Mouse (Mus musculus) spleen, adult 2 months (tissue): ENCODE results near the gene Rbm48. TPM values are rescaled to one million over a fixed set of nuclear protein-coding genes. Genes with fewer than 3 reads are reported as not detected.
"Not testable (repeated sequence)": the region's sequence is repeated elsewhere in the genome, so short reads cannot be mapped to it uniquely, and the experiment has no call there.

Experiments used
- DNase-seq, 2 experiments: peaks; one replicate each; pipeline versions ENCODE4 v3.0.0 to v3.0.0-alpha.2; 2012 to 2021; ENCODE audit warnings: low spot score in 2 of 2, low read depth in 1 of 2
- H3K27ac ChIP-seq: fragments of 200-500 bp; 2 replicates; pipeline ENCODE4 v1.5.1; 2012; ENCODE audit warnings: low read length, inconsistent platforms; ENCODE audit not compliant: insufficient read depth
- H3K27me3 ChIP-seq: fragments of 200-500 bp; 2 replicates; pipeline ENCODE4 v1.6.1; 2012; ENCODE audit warnings: mild to moderate bottlenecking, moderate library complexity, low read length, inconsistent platforms; ENCODE audit not compliant: control insufficient read depth, insufficient read depth
- H3K36me3 ChIP-seq: fragments of 200-500 bp; 2 replicates; pipeline ENCODE4 v1.6.1; 2012; ENCODE audit warnings: mild to moderate bottlenecking, low read length, inconsistent platforms; ENCODE audit not compliant: control insufficient read depth, insufficient read depth
- H3K4me1 ChIP-seq: fragments of 200-500 bp; 2 replicates; pipeline ENCODE4 v1.6.1; 2011; ENCODE audit warnings: inconsistent platforms; ENCODE audit not compliant: control insufficient read depth, insufficient read depth, insufficient read length
- H3K4me3 ChIP-seq: fragments of 200-500 bp; 2 replicates; pipeline ENCODE4 v1.5.1; 2011; ENCODE audit warnings: mild to moderate bottlenecking, inconsistent platforms; ENCODE audit not compliant: insufficient read depth, insufficient read length; ENCODE audit errors: extremely low read depth
- CTCF ChIP-seq: fragments of 200-500 bp; IDR thresholded peaks from 2 replicates; pipeline ENCODE4 v1.5.1; 2011; ENCODE audit warnings: mild to moderate bottlenecking, inconsistent platforms; ENCODE audit not compliant: insufficient read depth, insufficient read length, insufficient replicate concordance; ENCODE audit errors: extremely low read depth
- POLR2A ChIP-seq: fragments of 200-500 bp; IDR thresholded peaks from 2 replicates; pipeline ENCODE4 v1.6.1; 2011; ENCODE audit warnings: low read depth, low read length, inconsistent platforms
- WGBS: fragments of 180-500 bp; shearing (Covaris S2); methylation state at CpG from one replicate; pipeline ENCODE4 v1.1.7; 2018; 5-methylcytosine and 5-hydroxymethylcytosine counted together
- polyA plus RNA-seq: library from polyadenylated mRNA; depleted of rRNA; stranded (reverse); fragments of >200 nt; gene quantifications from 2 replicates; pipeline ENCODE4 v1.2.3, GENCODE M21; 2012

Rbm48 gene
- polyA plus RNA-seq, 1 experiment = 3.3 TPM

GRCm38 (mm10) chr5:3631512-3632271 is 35.3 kb upstream of the Rbm48 start:
- 89% methylated on average over 16 of the region's 16 CpGs for WGBS
- Histone ChIP-seq H3K27me3 (no peaks in the 10 kb centered on the region), H3K4me1 (no peaks in the 10 kb centered on the region), H3K4me3 (no peak overlapping the region), H3K27ac (no peak overlapping the region), H3K36me3 (peaks cover 3% of the 10 kb centered on the region)
- DNase-seq = no peak
- TF ChIP-seq POLR2A (no peak), CTCF (no peak)

- Histone ChIP-seq H3K4me3 (no peak overlapping the region), H3K36me3 (peaks cover 1% of the 10 kb centered on the region), H3K4me1 (no peaks in the 10 kb centered on the region), H3K27me3 (no peaks in the 10 kb centered on the region), H3K27ac (no peak overlapping the region)
- no peak for DNase-seq
- WGBS = 94% methylated on average over 5 of the region's 5 CpGs
- TF ChIP-seq POLR2A (no peak), CTCF (no peak)
Observed at GRCm38 (mm10) chr5:3630055-3630454, 33.7 kb upstream of the Rbm48 start.

DNA sequence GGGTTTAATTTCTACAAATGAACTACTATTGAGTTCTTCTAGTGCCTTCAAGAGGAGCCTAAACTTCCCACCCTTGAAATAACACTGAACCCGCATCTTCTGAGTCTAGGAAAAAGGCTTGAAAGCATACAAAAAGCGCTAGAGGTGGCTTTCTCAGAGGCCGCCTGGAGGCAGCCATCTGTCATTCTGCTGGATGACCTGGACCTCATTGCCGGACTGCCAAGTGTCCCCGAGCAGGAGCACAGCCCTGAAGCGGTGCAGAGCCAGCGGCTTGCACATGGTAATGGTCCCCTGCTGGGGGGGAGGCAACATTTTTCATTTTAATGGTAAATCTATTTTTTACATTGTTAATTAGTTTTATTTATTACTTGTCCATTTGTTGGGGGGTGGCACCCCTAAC is 24.1 kb upstream of the Rbm48 start:
- Histone ChIP-seq H3K4me1 (no peaks in the 10 kb centered on the region), H3K27ac (no peak overlapping the region), H3K4me3 (no peak overlapping the region), H3K36me3 (peaks cover 17% of the 10 kb centered on the region), H3K27me3 (no peaks in the 10 kb centered on the region)
- no peak for TF ChIP-seq CTCF
- TF ChIP-seq POLR2A = no peak
- WGBS = 94% methylated on average over 7 of the region's 7 CpGs
- DNase-seq = no peak

GRCm38 (mm10) chr5:3611835-3612234 is 15.4 kb upstream of the Rbm48 start:
- H3K4me1 ChIP-seq, H3K36me3 ChIP-seq, H3K27ac ChIP-seq, DNase-seq, H3K27me3 ChIP-seq, H3K4me3 ChIP-seq: not testable (repeated sequence)
- WGBS = 96% methylated on average over 2 of the region's 2 CpGs

- DNase-seq = no peak
- peaks cover 17% of the 10 kb centered on the region for H3K36me3 ChIP-seq
- H3K4me3 ChIP-seq = no peak overlapping the region
- H3K27ac ChIP-seq = no peak overlapping the region
- H3K4me1 ChIP-seq = no peaks in the 10 kb centered on the region
- TF ChIP-seq POLR2A = no peak
- TF ChIP-seq CTCF = no peak
- 94% methylated on average over 7 of the region's 7 CpGs for WGBS
- no peaks in the 10 kb centered on the region for H3K27me3 ChIP-seq
Observed at GRCm38 (mm10) chr5:3609241-3609640, 12.9 kb upstream of the Rbm48 start.

DNA sequence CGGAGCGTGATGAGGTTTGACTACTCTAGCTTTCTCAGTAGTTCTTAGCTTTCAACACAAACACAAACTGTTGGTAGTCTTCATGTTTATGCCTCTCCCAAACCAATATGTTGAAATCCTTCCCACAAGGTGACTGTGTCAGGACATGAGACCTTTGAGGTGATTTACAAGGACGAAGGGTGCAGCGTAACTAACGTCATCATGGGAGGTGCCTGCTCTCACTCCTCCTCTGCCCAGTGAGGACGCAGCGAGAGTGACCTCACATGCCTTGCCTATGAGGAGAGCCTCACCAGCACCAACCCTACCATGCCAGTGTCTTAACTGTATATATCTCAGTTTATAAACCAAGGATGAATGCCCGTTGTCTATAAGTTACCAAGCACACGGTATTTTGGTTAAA is 10.7 kb upstream of the Rbm48 start:
- no peak for DNase-seq
- H3K27me3 ChIP-seq = no peaks in the 10 kb centered on the region
- WGBS = 95% methylated on average over 9 of the region's 9 CpGs
- no peaks in the 10 kb centered on the region for H3K4me1 ChIP-seq
- TF ChIP-seq POLR2A = no peak
- no peak overlapping the region for H3K4me3 ChIP-seq
- H3K27ac ChIP-seq = no peak overlapping the region
- peaks cover 17% of the 10 kb centered on the region for H3K36me3 ChIP-seq

DNA sequence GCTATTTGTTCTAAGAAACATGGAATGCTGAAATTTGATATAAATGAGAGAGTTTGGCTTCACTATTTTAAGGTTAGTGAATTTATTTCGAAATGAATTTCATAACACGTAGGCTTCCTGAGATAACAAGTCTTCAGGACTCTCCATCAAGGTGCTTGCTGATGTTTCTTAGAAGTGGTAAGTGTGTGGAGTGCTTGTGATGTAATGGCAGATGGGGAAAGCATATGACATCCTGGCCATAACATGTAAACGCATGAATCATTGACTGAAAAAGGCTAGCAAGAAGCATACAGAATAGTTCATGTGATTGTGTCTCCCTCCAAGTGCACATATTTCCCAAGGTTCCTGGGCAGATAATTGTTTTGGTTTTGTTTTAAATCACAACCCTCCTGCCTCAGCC is 4.4 kb upstream of the Rbm48 start:
- DNase-seq = no peak
- TF ChIP-seq CTCF (no peak), POLR2A (no peak)
- H3K27ac ChIP-seq = no peak overlapping the region
- H3K4me1 ChIP-seq = no peaks in the 10 kb centered on the region
- no peaks in the 10 kb centered on the region for H3K27me3 ChIP-seq
- 90% methylated on average over 3 of the region's 3 CpGs for WGBS
- peaks cover 5% of the 10 kb centered on the region for H3K36me3 ChIP-seq
- no peak overlapping the region for H3K4me3 ChIP-seq

GRCm38 (mm10) chr5:3600298-3600697 is 3.9 kb upstream of the Rbm48 start:
- no peak overlapping the region for H3K4me3 ChIP-seq
- no peaks in the 10 kb centered on the region for H3K27me3 ChIP-seq
- 82% methylated on average over 1 of the region's 1 CpGs for WGBS
- TF ChIP-seq POLR2A = no peak
- no peak for TF ChIP-seq CTCF
- DNase-seq = no peak
- H3K4me1 ChIP-seq = no peaks in the 10 kb centered on the region
- peaks cover 3% of the 10 kb centered on the region for H3K36me3 ChIP-seq
- no peak overlapping the region for H3K27ac ChIP-seq
